Mouse (Mus musculus) erythroblast, embryonic 14.5 days (primary cell): Measurements from ENCODE around the gene Mgat4e. TPM values are rescaled to one million over a fixed set of nuclear protein-coding genes. Genes with fewer than 3 reads are reported as not detected.

Experiments
- H3K27me3 ChIP-seq: 2 replicates; pipeline ENCODE4 v1.6.1; 2012; ENCODE audit warnings: inconsistent platforms; ENCODE audit not compliant: control insufficient read depth
- H3K36me3 ChIP-seq: 2 replicates; pipeline ENCODE4 v1.6.1; 2012; ENCODE audit warnings: mild to moderate bottlenecking, inconsistent platforms; ENCODE audit not compliant: control insufficient read depth
- H3K4me1 ChIP-seq: 2 replicates; pipeline ENCODE4 v1.6.1; 2012; ENCODE audit warnings: inconsistent platforms; ENCODE audit not compliant: control insufficient read depth
- H3K4me3 ChIP-seq: replicated peaks from 2 replicates; pipeline ENCODE3; 2012; ENCODE audit warnings: moderate library complexity, mild to moderate bottlenecking, inconsistent platforms
- H3K9me3 ChIP-seq: 2 replicates; pipeline ENCODE4 v1.6.1; 2012; ENCODE audit warnings: low read length, inconsistent platforms, mixed read lengths; ENCODE audit not compliant: control insufficient read depth
- GATA1 ChIP-seq: IDR thresholded peaks from 2 replicates; pipeline ENCODE4 v1.6.1; 2012; ENCODE audit warnings: low read length, inconsistent platforms, mixed read lengths
- TAL1 ChIP-seq: IDR thresholded peaks from 3 replicates; pipeline ENCODE4 v1.6.1; 2012; ENCODE audit warnings: low read length, inconsistent platforms, mixed read lengths
- polyA plus RNA-seq: library from polyadenylated mRNA; stranded (reverse); fragments of >175 nt; gene quantifications from 2 replicates; pipeline ENCODE4 v1.2.3, GENCODE M21; 2012

Mgat4e gene
- polyA plus RNA-seq, 1 experiment: not detected

GRCm38 (mm10) chr1:134570631-134571030 is 21.1 kb upstream of the Mgat4e start:
- Histone ChIP-seq H3K36me3 (no peaks in the 10 kb centered on the region), H3K4me3 (no peak overlapping the region), H3K27me3 (no peaks in the 10 kb centered on the region), H3K9me3 (no peaks in the 10 kb centered on the region), H3K4me1 (peaks cover 4% of the 10 kb centered on the region)
- TF ChIP-seq GATA1 (no peak), TAL1 (no peak)

DNA sequence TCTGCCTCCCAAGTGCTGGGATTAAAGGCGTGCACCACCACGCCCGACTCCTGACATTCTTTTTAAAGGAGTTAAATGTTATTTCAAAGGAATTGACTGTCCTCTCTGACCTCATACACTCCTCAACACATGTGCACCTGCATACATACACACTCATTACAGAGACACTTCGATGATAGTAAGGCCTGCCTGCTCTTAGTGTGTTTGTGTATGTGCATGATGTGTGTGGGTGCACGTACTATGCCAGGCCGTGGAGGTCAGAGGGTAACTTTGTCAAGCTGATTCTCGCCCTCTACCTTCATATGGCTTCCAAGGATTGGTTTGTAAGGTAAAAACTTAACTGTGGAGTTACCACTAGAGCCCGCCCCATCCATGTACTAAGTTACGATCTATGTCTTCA is 20.7 kb upstream of the Mgat4e start:
- Histone ChIP-seq H3K4me1 (peaks cover 4% of the 10 kb centered on the region), H3K27me3 (no peaks in the 10 kb centered on the region), H3K9me3 (no peaks in the 10 kb centered on the region), H3K4me3 (no peak overlapping the region), H3K36me3 (no peaks in the 10 kb centered on the region)
- TF ChIP-seq TAL1 (no peak), GATA1 (no peak)

DNA sequence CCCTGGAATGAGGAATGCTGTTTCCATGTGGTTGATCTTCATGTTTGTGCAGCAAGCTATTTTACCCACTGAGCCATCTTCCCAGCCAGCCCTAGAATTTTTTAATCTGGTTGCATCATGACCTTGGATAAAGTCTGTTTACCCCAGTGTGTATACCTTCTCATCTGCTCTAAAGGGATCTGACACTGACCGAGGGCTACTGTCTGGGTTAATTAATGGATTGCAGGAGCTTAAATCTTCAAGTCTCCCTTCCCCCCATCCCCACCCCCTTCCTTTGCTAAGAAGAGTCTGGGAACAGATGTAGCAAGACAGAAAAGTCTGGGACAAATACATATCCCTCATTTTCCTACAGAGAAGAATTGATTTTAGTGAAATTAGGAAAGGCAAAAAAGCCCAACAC is 18.0 kb upstream of the Mgat4e start:
- Histone ChIP-seq H3K4me3 (no peak overlapping the region), H3K9me3 (no peaks in the 10 kb centered on the region), H3K4me1 (peaks cover 2% of the 10 kb centered on the region; the same call in 1 of the 2 replicates), H3K36me3 (no peaks in the 10 kb centered on the region), H3K27me3 (no peaks in the 10 kb centered on the region)
- TF ChIP-seq GATA1: no peak
- no peak for TF ChIP-seq TAL1

DNA sequence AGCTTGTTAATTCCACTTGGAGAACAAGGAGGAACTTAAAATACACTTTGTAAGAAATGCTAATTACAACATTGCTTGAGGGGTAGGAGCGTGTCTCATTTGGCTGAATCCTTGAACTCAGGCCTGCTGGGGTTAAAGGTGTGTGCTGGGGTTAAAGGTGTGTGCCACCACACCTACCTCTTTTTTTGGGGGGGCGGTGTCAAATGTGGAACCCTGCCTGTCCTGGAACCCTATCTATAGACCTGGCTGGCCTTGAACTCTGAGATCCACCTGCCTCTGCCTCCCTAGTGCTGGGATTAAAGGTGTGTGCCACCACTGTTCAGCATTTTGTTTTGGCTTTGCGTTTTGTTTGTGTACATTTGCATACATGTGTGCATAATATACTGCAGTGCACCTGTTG is 14.2 kb upstream of the Mgat4e start:
- peaks cover 8% of the 10 kb centered on the region for H3K27me3 ChIP-seq
- no peak for TF ChIP-seq GATA1
- TF ChIP-seq TAL1: no peak
- H3K4me3 ChIP-seq: no peak overlapping the region
- peaks cover 32% of the 10 kb centered on the region for H3K4me1 ChIP-seq
- no peaks in the 10 kb centered on the region for H3K36me3 ChIP-seq
- no peaks in the 10 kb centered on the region for H3K9me3 ChIP-seq

- no peaks in the 10 kb centered on the region for H3K9me3 ChIP-seq
- H3K36me3 ChIP-seq: no peaks in the 10 kb centered on the region
- H3K4me1 ChIP-seq: peaks cover 33% of the 10 kb centered on the region
- TF ChIP-seq GATA1 (no peak), TAL1 (no peak)
- peaks cover 8% of the 10 kb centered on the region for H3K27me3 ChIP-seq
- no peak overlapping the region for H3K4me3 ChIP-seq
Observed at GRCm38 (mm10) chr1:134562457-134562856, 13.0 kb upstream of the Mgat4e start.

- H3K9me3 ChIP-seq: no peaks in the 10 kb centered on the region
- no peaks in the 10 kb centered on the region for H3K36me3 ChIP-seq
- H3K27me3 ChIP-seq: peaks cover 8% of the 10 kb centered on the region
- TF ChIP-seq GATA1: no peak
- H3K4me1 ChIP-seq: peaks cover 40% of the 10 kb centered on the region
- H3K4me3 ChIP-seq: peak overlapping the region; percentile 82
Observed at GRCm38 (mm10) chr1:134561770-134562143, 12.3 kb upstream of the Mgat4e start.

GRCm38 (mm10) chr1:134560801-134561769 is 11.6 kb upstream of the Mgat4e start:
- Histone ChIP-seq H3K27me3 (peaks cover 9% of the 10 kb centered on the region), H3K4me1 (peaks cover 46% of the 10 kb centered on the region), H3K9me3 (no peaks in the 10 kb centered on the region), H3K4me3 (peak overlapping the region; percentile 82), H3K36me3 (no peaks in the 10 kb centered on the region)
- TF ChIP-seq GATA1: no peak
- TF ChIP-seq TAL1: no peak

GRCm38 (mm10) chr1:134560396-134560795 is 10.9 kb upstream of the Mgat4e start:
- Histone ChIP-seq H3K4me1 (peaks cover 53% of the 10 kb centered on the region), H3K9me3 (no peaks in the 10 kb centered on the region), H3K4me3 (peak overlapping the region; percentile 82), H3K27me3 (peaks cover 16% of the 10 kb centered on the region), H3K36me3 (no peaks in the 10 kb centered on the region)
- TF ChIP-seq GATA1 (no peak), TAL1 (no peak)

GRCm38 (mm10) chr1:134559976-134560375 is 10.5 kb upstream of the Mgat4e start, which contains the start of gene Kdm5b:
TSS of gene Kdm5b (plus strand) at chr1:134560171.
- no peaks in the 10 kb centered on the region for H3K36me3 ChIP-seq
- H3K9me3 ChIP-seq: no peaks in the 10 kb centered on the region
- H3K27me3 ChIP-seq: peaks cover 20% of the 10 kb centered on the region
- peak within 1 kb of the TSS; percentile 82 for H3K4me3 ChIP-seq
- peaks cover 58% of the 10 kb centered on the region for H3K4me1 ChIP-seq
- TF ChIP-seq TAL1: no peak
- no peak for TF ChIP-seq GATA1

DNA sequence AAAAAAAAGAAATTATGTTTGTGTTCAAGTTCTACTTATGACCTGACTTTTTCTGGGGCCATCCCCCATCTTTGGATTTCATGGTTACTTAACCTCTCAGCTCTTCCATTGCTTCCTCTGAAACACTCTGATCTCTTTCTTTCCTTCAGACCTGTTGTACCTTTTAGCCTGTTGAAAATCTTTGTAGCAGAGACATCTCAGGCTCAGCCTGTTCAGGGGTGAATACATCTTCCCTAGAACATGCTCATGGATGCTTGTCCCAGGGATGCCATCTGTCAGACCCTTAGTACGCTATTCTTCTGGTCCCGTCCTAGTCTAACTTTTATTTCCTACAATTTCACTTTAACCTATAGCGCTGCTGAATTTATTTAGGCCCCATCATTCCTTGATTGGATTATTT is 9.7 kb upstream of the Mgat4e start:
- Histone ChIP-seq H3K9me3 (no peaks in the 10 kb centered on the region), H3K4me3 (no peak overlapping the region), H3K36me3 (no peaks in the 10 kb centered on the region), H3K4me1 (peaks cover 59% of the 10 kb centered on the region), H3K27me3 (peaks cover 20% of the 10 kb centered on the region)
- TF ChIP-seq TAL1 (no peak), GATA1 (no peak)
